Mouse (Mus musculus): ENCODE measurements around the gene Rhog. TPM values are rescaled to one million over a fixed set of nuclear protein-coding genes. Genes with fewer than 3 reads are reported as not detected.
A peak's percentile ranks its signal among the peaks of the same experiment; 100 is the strongest.

Gene Rhog
- polyA plus RNA-seq, 1 experiment, result 66.2 TPM

DNA sequence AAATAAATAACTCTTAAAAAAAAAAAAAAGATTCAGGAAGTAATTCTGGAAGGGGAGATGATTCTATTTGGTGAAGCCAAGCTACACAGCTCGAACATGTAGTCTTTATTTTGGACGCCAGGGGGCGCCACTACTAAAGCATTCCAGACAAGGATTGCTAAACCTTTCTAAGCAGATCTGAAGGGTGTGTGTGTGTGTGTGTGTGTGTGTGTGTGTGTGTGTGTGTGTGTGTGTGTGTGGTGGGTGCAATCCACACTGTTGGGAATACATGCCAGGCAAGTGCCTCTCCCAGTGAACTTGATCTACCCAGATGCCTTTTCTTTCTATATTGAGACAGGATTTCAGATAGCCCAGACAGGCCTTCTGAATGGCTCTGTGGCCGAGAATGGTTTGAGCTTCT is 2.3 kb upstream of the Rhog start:
- no peak for TF ChIP-seq POLR2A (IDR thresholded peaks at IDR 0.05; ENCODE audit: low read depth, low read length)
- TF ChIP-seq CTCF (IDR thresholded peaks at IDR 0.05; ENCODE audit: borderline replicate concordance, insufficient read depth, low read length), result no peak
- no peak overlapping the region for H3K4me3 ChIP-seq (ENCODE audit: insufficient read depth, low read length)
- no peak overlapping the region for H3K27ac ChIP-seq (ENCODE audit: insufficient read depth, low read length)
- no peaks in the 10 kb centered on the region for H3K4me1 ChIP-seq (ENCODE audit: control insufficient read depth, insufficient read depth, low read length)

DNA sequence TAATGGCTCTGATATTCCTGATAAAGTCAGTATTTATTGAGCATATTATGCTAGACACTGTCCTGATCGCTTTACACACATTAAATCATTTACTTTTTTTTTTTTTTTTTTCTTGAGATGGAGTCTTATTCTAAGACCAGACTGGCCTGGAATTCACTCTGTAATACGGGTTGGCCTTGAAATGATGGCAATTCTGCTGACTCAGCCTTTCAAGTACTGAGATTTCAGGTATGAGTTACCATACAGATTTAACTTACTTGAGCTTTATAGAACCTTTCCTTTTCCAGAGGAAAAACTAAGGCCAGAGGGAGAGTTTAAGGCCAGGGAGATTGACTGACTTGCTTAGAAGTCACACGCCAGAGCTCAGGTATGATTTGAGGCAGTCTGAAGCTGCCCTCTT is 782 bp upstream of the Rhog start:
- H3K4me1 ChIP-seq (ENCODE audit: control insufficient read depth, insufficient read depth, low read length), result no peaks in the 10 kb centered on the region; the same call in 1 of the 2 replicates
- TF ChIP-seq CTCF (IDR thresholded peaks at IDR 0.05; ENCODE audit: borderline replicate concordance, insufficient read depth, low read length), result no peak
- no peak for TF ChIP-seq POLR2A (IDR thresholded peaks at IDR 0.05; ENCODE audit: low read depth, low read length)
- no peak overlapping the region for H3K27ac ChIP-seq (ENCODE audit: insufficient read depth, low read length)
- H3K4me3 ChIP-seq (ENCODE audit: insufficient read depth, low read length), result no peak overlapping the region

DNA sequence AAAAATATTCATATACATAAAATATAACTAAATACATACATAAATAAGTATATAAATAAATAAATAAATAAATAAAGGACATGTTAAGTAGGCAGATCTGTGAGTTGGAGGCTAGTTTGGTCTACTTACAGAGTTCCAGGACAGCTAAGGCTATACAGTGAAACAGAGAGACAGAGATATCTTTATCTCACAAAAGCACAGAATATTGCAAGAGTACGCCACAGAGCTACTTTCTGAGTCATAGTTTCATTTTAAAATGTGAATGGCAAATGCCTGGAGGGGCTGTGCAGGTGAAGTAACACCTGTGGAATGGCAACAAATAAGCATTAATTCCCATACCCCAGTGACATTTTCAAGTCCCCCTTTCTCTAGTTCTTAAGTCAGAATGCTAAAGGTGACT is 2.2 kb downstream of the Rhog start:
- Histone ChIP-seq H3K4me3 (ENCODE audit: insufficient read depth, low read length) (no peak overlapping the region), H3K27ac (ENCODE audit: insufficient read depth, low read length) (no peak overlapping the region), H3K4me1 (ENCODE audit: control insufficient read depth, insufficient read depth, low read length) (no peaks in the 10 kb centered on the region; the same call in 1 of the 2 replicates)
- TF ChIP-seq POLR2A (IDR thresholded peaks at IDR 0.05; ENCODE audit: low read depth, low read length) (no peak), CTCF (IDR thresholded peaks at IDR 0.05; ENCODE audit: borderline replicate concordance, insufficient read depth, low read length) (no peak)

DNA sequence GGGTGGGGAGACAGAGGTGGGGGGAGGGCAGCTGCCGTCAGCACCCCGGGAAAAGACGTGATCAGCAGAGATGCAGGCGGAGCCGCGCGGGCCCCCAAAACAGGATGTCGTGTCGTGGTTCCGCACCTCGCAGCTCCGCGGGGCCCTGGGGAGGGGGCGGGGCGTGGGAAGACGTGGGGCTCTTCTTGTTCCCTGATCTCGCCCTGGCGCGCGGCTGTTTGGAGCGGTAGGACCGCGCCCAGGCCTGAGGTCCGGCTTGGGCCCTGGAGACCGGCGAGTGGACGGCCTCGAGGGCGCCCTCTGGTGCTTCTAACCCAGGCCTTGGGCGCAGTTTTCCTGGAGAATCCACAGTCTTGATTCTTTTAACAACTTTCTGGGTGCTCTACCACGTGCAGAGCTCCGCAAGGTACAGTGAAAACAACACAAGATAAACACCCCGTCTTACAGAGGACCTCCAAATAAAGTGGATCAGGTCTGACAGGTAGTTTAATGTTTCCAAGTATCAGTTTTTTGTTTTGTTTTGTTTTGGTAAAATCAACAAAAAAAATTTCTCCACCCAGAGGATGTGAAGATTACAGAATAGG is 5.1 kb downstream of the Rhog start:
- H3K4me3 ChIP-seq (ENCODE audit: insufficient read depth, low read length), result peak overlapping the region; percentile 81
- peaks cover 21% of the 10 kb centered on the region for H3K4me1 ChIP-seq (ENCODE audit: control insufficient read depth, insufficient read depth, low read length)
- H3K27ac ChIP-seq (ENCODE audit: insufficient read depth, low read length), result peak overlapping the region; percentile 91
- TF ChIP-seq POLR2A (IDR thresholded peaks at IDR 0.05; ENCODE audit: low read depth, low read length), result no peak
- TF ChIP-seq CTCF (IDR thresholded peaks at IDR 0.05; ENCODE audit: borderline replicate concordance, insufficient read depth, low read length), result peak; percentile 52; the same call in 1 of the 2 replicates

DNA sequence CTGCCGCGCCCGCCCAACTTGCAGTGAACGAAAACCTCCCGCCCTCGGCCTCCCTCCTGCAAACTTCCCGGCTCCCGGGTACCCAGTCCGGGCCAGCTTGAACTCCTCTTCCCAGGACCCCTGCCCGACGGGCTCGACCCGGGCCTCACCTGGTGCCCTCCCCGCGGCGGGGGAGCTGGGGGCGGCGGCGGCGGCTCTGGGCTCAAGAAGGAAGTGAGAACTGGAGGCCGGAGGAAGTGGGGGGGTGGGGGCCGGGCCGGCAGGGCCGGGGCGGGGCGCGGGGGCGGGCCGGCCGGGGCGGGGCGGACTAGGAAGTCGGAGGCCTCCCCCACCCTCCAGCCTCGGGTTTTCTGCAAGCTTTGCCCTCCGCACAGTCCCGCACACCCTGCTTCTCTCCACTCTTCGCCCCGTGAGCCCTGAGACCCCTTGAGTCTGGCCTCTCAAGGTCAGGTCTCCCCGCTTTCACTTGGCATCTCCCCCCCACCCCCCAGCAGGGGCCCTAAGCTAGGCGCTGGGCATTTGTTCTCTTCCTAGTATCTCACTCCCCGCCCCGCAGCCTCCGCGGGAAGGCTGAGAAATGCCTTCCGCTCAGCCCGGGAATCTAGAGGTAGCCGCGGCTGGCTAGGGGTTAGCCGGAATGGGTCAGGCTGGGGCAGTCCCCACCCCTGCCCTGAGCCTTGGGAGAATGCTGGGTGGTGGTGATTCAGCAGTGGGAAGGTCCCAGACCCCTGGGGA is 5.8 kb downstream of the Rhog start:
- Histone ChIP-seq H3K27ac (ENCODE audit: insufficient read depth, low read length) (peak overlapping the region; percentile 91), H3K4me3 (ENCODE audit: insufficient read depth, low read length) (peak overlapping the region; percentile 90), H3K4me1 (ENCODE audit: control insufficient read depth, insufficient read depth, low read length) (peaks cover 24% of the 10 kb centered on the region)
- TF ChIP-seq CTCF (IDR thresholded peaks at IDR 0.05; ENCODE audit: borderline replicate concordance, insufficient read depth, low read length), result no peak
- peak; percentile 91 for TF ChIP-seq POLR2A (IDR thresholded peaks at IDR 0.05; ENCODE audit: low read depth, low read length)

DNA sequence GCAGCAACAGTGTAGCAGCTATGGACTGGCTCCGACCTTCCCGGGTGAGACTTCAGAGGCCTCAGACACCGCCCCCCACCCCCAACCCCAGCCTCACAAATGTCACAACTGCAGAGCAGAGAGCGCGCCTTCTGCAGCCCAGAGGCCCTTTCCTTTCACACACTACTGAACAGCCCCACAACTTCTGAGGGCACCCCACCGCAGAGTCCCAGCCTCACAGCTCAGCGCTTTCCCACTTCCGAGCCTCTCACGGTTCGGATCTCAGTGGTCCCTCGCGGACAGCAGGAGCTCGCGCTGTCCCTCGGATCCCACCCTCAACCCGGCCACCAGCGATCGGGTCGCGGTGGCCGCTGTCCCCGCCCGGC is 6.3 kb downstream of the Rhog start:
- Histone ChIP-seq H3K27ac (ENCODE audit: insufficient read depth, low read length) (peak overlapping the region; percentile 68; the same call in 1 of the 2 replicates), H3K4me3 (ENCODE audit: insufficient read depth, low read length) (peak overlapping the region; percentile 90), H3K4me1 (ENCODE audit: control insufficient read depth, insufficient read depth, low read length) (peaks cover 24% of the 10 kb centered on the region)
- TF ChIP-seq POLR2A (IDR thresholded peaks at IDR 0.05; ENCODE audit: low read depth, low read length), result no peak
- no peak for TF ChIP-seq CTCF (IDR thresholded peaks at IDR 0.05; ENCODE audit: borderline replicate concordance, insufficient read depth, low read length)

DNA sequence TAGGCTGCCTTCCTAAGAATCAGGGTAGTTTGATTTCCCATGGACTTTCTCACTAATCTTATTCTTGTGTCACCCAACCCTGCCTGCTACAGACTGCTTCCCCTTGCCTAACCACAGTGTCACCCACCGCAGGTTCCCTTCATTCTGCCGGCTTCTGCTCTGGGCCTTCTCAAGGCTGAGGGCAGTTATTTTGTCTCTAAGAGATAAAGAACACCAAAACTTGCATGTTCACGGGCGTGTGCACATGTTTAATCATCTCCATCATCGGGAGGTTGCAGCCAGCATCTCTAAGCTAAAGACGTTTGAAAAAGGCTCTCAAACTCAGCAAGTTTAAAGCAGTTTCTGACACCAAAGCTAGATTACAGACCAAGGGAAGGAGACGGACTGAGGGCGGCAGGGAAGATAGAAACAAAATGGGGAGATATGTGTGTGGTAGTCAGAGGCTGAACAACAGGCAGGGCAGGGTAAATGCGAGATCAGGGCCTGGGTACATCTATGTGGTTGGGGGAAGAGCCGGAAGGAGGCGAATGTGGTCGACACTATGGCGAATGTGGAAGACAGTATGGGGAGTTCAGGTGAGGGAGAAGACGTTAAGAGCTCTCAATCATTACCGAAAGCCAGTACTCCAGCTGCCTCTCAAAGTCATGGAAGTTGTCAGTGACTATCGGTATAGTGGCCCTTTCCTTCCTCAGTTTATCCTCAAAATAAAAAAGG is 7.0 kb downstream of the Rhog start:
- Histone ChIP-seq H3K4me1 (ENCODE audit: control insufficient read depth, insufficient read depth, low read length) (peaks cover 24% of the 10 kb centered on the region), H3K4me3 (ENCODE audit: insufficient read depth, low read length) (peak overlapping the region; percentile 90), H3K27ac (ENCODE audit: insufficient read depth, low read length) (no peak overlapping the region)
- TF ChIP-seq POLR2A (IDR thresholded peaks at IDR 0.05; ENCODE audit: low read depth, low read length) (no peak), CTCF (IDR thresholded peaks at IDR 0.05; ENCODE audit: borderline replicate concordance, insufficient read depth, low read length) (no peak)

DNA sequence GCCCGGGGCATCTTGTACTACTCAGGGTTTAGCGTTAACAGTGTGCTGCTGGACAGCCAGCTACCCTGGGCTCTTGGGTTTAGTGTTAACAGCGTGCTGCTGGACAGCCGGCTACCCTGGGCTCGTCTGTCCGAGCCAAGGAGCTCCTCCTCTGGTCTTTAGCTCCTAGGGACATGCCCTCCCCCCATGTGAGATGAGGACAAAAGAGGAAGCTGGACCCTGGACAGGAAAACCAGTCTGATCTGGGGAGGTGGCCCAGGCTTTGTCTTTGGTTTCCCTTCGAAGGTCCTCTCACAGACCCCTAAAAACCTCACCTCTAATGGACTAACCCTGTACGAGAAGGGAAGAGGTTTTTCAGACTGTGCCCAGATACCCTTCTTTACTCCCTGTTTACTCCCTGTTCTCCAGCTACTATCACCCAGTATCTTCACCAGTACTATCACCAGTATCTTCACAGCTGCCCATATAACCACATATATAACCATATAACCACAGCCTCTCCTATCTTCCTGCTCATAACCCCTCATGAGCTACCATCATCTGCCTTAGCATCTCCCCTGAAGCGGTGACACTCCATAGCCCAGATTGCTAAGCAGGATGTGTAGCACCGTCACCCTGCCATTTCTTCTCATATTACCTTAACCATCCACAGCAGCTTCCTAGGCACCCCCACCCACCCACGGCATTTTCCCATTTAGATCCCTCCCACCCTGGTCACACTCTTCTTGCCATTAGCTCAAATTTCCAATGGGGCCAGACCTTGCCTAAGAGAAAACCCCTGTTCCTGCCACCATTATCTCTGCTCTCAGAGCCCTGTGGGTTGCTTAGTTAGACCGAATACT is 8.7 kb downstream of the Rhog start:
- Histone ChIP-seq H3K27ac (ENCODE audit: insufficient read depth, low read length) (no peak overlapping the region), H3K4me3 (ENCODE audit: insufficient read depth, low read length) (peak overlapping the region; percentile 90), H3K4me1 (ENCODE audit: control insufficient read depth, insufficient read depth, low read length) (peaks cover 24% of the 10 kb centered on the region)
- no peak for TF ChIP-seq CTCF (IDR thresholded peaks at IDR 0.05; ENCODE audit: borderline replicate concordance, insufficient read depth, low read length)
- TF ChIP-seq POLR2A (IDR thresholded peaks at IDR 0.05; ENCODE audit: low read depth, low read length), result no peak

DNA sequence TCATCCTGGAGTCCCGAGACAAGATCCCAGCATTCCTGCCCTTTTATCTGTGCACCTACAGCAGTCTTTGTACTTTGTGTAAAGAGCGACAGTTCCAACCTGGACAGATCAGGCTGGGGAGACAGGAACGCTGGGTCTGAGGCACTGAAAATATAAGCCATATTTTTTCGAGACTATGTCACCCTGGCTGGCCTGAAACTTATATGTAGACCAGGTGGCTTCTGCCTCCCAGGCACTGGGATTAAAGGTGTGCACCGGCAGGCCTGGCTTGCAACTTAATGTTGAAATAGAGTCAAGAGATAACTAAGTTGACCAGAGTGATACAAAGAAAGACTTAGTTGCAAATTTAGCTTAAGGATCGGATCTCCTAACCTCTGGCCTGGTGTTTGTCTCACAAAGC is 9.6 kb downstream of the Rhog start:
- H3K27ac ChIP-seq (ENCODE audit: insufficient read depth, low read length), result no peak overlapping the region
- TF ChIP-seq POLR2A (IDR thresholded peaks at IDR 0.05; ENCODE audit: low read depth, low read length) (no peak), CTCF (IDR thresholded peaks at IDR 0.05; ENCODE audit: borderline replicate concordance, insufficient read depth, low read length) (no peak)
- peaks cover 24% of the 10 kb centered on the region for H3K4me1 ChIP-seq (ENCODE audit: control insufficient read depth, insufficient read depth, low read length)
- H3K4me3 ChIP-seq (ENCODE audit: insufficient read depth, low read length), result no peak overlapping the region
